Mouse (Mus musculus) megakaryocyte progenitor cell, adult 5-6 weeks (primary cell): ENCODE measurements around the gene Efna2. TPM values are rescaled to one million over a fixed set of nuclear protein-coding genes. Genes with fewer than 3 reads are reported as not detected.
A peak's percentile ranks its signal among the peaks of the same experiment; 100 is the strongest.
"Not testable (repeated sequence)": the region's sequence is repeated elsewhere in the genome, so short reads cannot be mapped to it uniquely, and the experiment has no call there.

Experiments used
- ATAC-seq: replicated peaks from 2 replicates; pipeline ENCODE4 v1.8.0; 2016; ENCODE audit warnings: mild to moderate bottlenecking, moderate TSS enrichment, inconsistent platforms; ENCODE audit not compliant: poor library complexity
- total RNA-seq, 2 experiments: library from RNA; stranded (forward) in 1 of 2; stranded (reverse) in 1 of 2; fragments of 157-497, 149-512 nt in 1 of 2; fragments of 200-1000 nt in 1 of 2; gene quantifications; 2 replicates each; pipeline versions ENCODE4 v1.2.3 to v1.2.4; 2015 to 2017

Efna2 gene
- total RNA-seq, 2 experiments from 2014 or later: 0.37 TPM; not detected in 1

GRCm38 (mm10) chr10:80187739-80188138 is 8.5 kb downstream of the Efna2 start:
- no peak for ATAC-seq

DNA sequence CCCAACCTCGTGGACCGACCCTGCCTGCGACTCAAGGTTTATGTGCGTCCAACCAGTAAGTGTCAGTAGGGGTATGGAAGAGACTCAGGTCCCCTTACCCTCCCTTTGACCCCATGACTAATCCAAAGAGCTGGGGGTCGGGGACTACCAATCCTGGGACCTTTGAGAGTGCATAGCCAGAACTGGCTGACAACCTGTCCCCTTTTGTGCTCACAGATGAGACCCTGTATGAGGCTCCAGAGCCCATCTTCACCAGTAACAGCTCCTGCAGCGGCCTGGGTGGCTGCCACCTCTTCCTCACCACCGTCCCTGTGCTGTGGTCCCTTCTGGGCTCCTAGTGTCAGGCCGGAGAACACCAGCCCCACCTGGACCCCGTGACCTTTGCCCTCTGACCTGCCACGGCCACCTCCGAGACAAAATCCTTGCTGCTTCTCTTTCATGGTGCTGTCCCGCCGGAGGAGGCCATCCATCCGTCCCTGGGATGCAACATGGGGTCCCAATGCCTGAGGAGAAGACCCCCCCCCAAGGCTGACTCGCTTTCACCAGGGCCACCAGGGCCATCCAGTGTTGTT is 9.3 kb downstream of the Efna2 start:
- no peak for ATAC-seq

DNA sequence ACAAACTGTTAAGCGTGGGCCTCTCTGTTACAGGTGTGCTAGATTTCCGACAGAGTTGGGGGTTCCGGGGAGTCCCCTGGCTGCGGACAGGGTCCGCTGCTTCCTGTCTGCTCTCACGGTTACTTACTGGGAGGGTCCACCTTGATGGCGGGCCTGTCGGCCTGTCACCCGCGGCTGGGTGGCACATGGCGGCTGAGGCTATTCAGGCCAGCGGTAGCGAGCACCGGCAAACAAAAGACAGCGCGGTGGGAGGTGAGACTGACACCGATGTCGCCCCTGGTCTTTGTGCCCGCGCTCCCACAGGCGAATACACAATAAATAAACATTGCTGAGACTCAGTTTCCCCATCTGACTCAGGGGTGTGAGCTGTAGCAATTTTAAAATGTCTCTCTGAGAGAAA is 10.7 kb downstream of the Efna2 start:
- ATAC-seq: no peak

DNA sequence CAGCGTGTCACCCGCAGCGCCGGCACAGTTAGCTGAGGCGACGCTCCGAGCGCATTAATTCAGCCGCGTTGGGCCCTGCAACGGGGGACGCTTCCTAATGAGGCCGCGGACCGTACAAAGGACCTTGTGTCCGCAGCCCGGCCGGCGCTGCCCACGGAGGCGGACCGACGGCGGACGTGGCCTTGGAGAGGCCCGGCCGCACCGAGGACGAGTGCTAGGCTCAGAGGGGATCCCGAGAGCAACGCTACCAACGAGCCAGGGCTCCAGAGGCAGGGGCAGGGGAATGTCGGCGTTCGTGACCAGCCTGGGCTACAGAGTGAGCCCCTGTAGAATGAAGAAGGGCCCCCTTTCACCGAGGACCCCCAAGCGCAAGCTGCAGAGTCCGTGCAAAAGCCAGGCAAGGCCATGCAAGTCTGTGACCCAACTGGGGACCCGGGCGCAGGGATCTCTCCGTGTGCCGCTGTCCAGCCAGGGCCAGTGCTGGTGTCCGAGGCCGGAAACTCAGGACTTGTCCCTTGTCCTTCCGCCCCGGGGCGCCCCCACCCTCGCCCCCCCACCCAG is 11.3 kb downstream of the Efna2 start:
- ATAC-seq: no peak

- 0 out of 2 replicates have a peak, but pooled peaks have one; percentile 6 for ATAC-seq
These were observed 14.7 kb downstream of the Efna2 start for GRCm38 (mm10) chr10:80193976-80194375.

DNA sequence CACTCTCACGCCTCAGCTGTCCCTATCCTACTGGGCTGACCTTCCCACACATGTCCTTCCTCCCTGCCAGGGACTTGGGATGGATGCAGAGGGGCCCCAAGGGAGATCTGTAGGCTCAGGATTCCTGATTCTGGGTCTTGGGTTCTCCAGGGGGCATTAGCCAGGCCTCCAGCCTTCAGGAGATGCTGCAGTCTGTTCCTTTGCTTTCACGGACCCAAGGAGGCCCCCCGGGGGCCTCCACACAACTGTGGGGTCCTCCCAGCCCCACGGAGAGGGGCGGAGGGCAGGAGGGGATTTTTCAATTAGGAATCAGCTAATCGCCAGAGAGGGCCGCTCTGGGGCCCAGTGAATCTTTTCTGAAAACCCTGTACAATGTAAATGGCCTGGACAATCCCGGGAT is 15.2 kb downstream of the Efna2 start:
- no peak for ATAC-seq

DNA sequence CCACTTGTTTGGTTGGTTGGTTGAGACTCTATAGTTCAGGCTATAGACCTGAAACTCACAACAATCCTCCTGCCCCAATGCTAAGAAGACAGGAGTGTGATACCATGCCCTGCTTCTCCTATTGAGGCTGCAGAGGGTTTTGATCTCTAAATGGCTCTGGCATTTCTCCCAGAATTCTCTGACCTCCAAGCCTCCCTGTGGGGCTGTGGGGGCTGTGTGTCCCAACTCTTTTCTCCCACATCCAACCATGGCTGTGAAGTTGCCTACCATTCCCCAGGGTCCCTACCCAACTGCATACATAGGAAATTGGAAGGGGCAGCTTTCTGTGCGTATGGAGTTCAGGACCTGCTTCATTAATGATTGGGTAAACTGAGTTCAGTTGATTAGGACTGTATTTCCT is 16.9 kb downstream of the Efna2 start:
- no peak for ATAC-seq

DNA sequence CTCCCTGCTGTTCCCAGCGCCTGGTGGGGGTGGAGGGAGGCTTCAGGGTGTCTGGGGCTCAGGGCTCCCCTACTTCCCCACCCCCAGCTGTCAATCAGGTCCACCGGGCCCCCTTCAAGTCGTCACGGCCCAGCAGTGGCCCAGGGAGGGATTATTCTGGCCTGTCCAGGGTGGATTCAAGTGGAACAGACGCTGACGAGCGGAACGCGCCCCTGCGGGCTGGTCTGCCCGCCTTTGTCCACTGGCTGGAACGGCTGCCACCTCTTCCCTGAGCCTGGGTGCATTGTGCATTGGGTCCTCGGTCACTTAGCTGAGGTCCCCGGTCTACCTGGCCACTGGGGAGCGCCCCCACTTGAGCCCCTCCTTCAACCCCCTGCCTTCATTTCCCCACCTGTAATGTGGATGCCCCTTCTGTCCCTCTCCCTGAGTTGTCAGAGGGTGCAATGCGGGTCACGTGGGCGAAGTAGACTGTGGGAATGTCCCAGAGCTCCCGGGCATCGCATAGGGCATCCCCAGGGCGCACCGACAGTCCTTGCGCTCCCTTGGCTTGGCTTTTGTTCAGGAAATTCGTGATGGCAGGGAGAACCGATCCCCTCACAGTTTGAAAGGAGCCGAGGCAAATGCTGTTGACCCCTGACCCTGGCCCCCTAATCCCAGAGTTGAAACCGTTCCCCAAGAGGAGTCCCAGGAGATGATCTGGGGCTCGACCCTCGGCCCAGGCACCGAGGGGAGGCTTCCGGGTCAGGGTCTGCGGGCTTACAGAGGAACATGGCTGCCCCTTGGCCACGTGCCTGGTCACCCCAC is 17.7 kb downstream of the Efna2 start:
- no peak for ATAC-seq

- peak; percentile 99 for ATAC-seq
These were observed 20.2 kb downstream of the Efna2 start for GRCm38 (mm10) chr10:80199440-80200008.

GRCm38 (mm10) chr10:80200485-80200884 is 21.2 kb downstream of the Efna2 start:
- ATAC-seq: no peak

GRCm38 (mm10) chr10:80204055-80204454 is 24.8 kb downstream of the Efna2 start:
- no peak for ATAC-seq

GRCm38 (mm10) chr10:80207201-80207600 is 27.9 kb downstream of the Efna2 start:
- ATAC-seq: no peak

DNA sequence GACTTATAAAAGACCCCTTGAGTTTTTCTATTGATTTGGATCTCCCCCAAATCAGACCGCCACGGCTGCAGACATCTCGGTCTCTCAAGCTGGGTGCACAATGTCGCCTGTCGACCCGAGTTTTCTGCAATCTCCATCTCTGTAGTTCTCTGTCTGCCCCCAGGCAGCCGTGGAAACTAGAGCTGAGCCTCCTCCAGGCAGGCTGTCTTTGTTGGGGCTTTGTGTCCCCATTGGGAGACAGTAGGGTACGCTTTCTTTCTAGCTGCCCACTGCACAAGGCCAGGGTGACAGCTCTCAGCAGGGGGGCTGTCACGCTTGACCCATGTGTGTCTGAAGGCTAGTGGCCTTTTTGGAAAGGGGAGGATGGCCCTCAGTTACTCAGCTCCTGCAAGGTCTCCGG is 28.4 kb downstream of the Efna2 start:
- no peak for ATAC-seq

DNA sequence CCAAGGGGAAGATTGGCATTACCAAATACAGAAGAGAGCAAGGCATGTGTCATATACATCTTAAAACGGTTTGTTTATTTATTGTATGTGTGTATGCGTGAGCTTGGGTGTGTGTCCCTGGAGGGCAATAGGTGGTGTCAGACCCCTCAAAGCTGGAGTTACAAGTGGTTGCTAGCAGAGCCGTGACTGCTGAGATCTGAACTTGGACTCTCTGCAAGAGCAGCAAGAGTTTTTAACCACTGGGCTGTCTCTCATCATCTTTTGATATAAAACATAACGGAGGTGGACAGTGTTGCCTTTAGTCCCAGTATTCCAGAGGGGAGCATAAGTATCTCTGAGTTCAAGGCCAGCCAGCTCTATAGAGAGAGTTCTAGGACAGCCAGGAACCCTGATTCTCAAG is 29.0 kb downstream of the Efna2 start:
- no peak for ATAC-seq

- no peak for ATAC-seq
These were observed 29.6 kb downstream of the Efna2 start for GRCm38 (mm10) chr10:80208841-80209371.

DNA sequence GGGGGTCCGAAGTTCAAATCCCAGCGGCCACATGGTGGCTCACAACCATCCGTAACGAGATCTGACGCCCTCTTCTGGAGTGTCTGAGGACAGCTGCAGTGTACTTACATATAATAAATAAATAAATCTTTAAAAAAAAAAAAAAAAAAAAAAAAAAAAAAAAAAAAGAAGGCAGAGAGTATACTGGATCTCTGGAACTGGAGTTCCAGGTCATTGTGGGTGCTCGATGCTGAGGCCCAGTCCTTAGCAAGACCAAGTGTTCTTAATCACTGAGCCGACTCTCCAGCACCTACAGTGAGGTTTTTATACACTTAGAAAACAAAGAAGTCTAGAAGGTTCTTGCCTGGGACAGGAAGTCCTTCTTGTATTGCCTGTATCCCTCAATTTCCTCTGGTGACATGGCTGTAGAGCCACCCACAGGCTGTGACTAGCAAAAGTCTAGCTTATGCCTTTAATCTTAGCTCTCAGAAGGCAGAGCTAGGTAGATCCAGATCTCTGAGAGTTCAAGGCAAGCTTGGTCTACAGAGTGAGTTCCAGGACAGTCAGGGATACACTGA is 32.3 kb downstream of the Efna2 start:
- ATAC-seq: not testable (repeated sequence)

DNA sequence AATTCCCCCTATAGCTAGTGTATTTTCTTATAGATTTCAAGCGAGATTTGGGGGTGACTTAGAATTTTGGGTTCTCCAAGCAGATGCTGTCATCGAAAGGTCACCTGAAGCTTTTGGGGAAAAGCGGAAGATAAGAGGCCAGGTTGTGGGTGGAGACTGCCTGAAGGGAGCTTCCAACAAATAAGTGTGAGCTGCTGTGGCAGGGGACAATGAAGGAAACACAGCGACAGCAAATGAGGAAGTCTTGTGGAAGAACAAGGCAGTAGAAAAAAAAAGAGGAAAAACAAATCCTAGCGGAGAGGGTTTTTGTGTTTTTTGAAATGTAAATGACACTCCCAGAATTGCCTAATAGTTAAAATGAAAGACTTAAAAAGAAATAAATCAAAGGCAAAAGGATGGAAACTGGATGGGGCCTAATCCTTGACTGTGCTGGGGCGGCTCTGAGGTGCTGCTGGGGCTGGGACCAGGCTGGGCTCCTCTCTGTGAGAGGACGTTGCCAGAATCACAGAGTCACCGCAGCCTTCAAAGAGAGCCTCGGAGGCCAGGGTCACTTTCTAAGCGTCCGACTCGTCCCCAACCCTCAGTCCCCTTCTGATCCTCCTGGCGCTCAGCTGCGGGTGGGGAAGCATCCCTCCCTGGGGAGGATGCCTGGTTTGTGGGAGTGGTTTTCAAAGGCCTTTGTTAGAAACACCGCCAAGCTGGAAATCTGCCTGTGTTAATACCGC is 35.9 kb downstream of the Efna2 start:
- ATAC-seq: 0 out of 2 replicates have a peak, but pooled peaks have one; percentile 23

- ATAC-seq: no peak
These were observed 41.4 kb downstream of the Efna2 start for GRCm38 (mm10) chr10:80220676-80221075.

- ATAC-seq: not testable (repeated sequence)
These were observed 43.9 kb downstream of the Efna2 start for GRCm38 (mm10) chr10:80223137-80223536.

- no peak for ATAC-seq
These were observed 46.8 kb downstream of the Efna2 start for GRCm38 (mm10) chr10:80226071-80226415.
